Mouse (Mus musculus): Measurements from ENCODE around the gene Chat. TPM values are rescaled to one million over a fixed set of nuclear protein-coding genes. Genes with fewer than 3 reads are reported as not detected.

Chat gene
- polyA plus RNA-seq, 1 experiment from 2014 or later: 5.7 TPM

DNA sequence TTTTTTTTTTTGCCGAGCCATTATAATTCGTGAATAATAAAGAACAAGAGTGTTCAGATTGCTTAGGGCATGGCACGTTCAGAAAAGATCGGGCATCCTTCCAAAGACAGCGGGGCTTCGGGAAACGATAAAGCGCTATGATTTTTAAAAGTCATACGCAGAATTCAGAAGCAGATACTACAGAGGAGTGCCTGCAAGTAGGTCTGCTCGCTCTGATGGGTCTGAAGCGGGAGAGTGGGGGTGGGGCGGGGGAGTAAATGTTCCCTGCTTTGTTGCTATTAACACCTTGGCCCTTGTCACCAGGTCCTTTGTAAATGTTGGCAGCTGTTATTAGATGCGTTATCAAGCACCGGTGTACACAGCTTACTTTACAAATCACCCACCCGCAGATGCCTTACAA is 84.2 kb downstream of the Chat start:
- peaks cover 23% of the 10 kb centered on the region for H3K4me1 ChIP-seq
- no peaks in the 10 kb centered on the region for H3K36me3 ChIP-seq
- no peaks in the 10 kb centered on the region for H3K9me3 ChIP-seq (replicated peaks)
- no peak for ATAC-seq (ENCODE audit: low FRiP score)
- no peak overlapping the region for H3K4me3 ChIP-seq (replicated peaks)
- H3K27ac ChIP-seq (replicated peaks): no peak overlapping the region
- peaks cover 45% of the 10 kb centered on the region for H3K27me3 ChIP-seq (replicated peaks)
- WGBS: 46% methylated on average over 15 of the region's 15 CpGs
- H3K9ac ChIP-seq (replicated peaks): no peak overlapping the region
- peak overlapping the region; percentile 20 for H3K4me2 ChIP-seq

DNA sequence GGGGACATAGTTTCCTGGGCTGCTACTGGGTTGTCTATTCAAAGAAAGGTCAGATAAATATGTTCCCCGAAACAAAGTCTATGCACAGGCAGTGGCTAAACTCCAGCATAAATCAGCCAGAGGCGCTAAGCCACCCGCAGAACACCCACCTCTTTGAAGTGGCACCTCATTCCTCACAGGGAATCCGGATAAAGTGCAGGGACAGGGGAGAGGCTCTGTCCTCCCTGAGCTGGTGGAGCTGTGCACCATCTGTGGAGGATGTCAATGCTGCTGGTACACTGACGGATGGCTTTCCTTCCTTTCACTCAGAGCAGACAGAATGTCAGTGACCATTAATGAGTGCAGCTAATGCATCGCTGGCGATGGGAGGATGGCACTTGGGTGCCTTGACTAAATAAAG is 84.7 kb downstream of the Chat start:
- WGBS: 12% methylated on average over 7 of the region's 7 CpGs
- H3K27me3 ChIP-seq (replicated peaks): peaks cover 45% of the 10 kb centered on the region
- no peaks in the 10 kb centered on the region for H3K9me3 ChIP-seq (replicated peaks)
- H3K4me1 ChIP-seq: peaks cover 23% of the 10 kb centered on the region
- no peak overlapping the region for H3K4me3 ChIP-seq (replicated peaks)
- no peak overlapping the region for H3K27ac ChIP-seq (replicated peaks)
- H3K36me3 ChIP-seq: no peaks in the 10 kb centered on the region
- H3K9ac ChIP-seq (replicated peaks): no peak overlapping the region
- ATAC-seq (ENCODE audit: low FRiP score): no peak
- H3K4me2 ChIP-seq: peak overlapping the region; percentile 20

DNA sequence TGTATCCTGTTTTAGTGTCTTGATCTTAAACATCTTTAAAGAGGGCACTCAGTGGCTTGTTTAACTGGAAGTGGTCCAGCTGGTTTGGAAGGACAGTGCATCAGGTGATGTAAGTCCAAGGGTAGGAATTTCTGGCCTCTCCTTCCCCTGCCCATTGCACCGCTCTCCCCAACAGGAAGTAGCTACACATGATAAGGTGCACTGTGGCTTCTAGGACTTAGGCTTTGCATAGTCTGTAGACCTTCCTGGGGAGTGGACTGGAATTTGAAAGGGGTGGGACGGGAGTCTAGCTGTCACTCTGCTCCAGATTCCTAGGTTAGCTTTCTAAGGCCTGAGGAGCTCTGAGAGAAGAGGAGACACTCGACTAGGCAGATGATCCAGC is 85.7 kb downstream of the Chat start:
- ATAC-seq (ENCODE audit: low FRiP score): no peak
- Histone ChIP-seq H3K9ac (replicated peaks) (no peak overlapping the region), H3K4me1 (peaks cover 23% of the 10 kb centered on the region), H3K4me3 (replicated peaks) (no peak overlapping the region), H3K4me2 (no peak overlapping the region), H3K36me3 (no peaks in the 10 kb centered on the region), H3K9me3 (replicated peaks) (no peaks in the 10 kb centered on the region), H3K27me3 (replicated peaks) (peaks cover 45% of the 10 kb centered on the region), H3K27ac (replicated peaks) (no peak overlapping the region)
- WGBS: 36% methylated on average over 3 of the region's 3 CpGs

DNA sequence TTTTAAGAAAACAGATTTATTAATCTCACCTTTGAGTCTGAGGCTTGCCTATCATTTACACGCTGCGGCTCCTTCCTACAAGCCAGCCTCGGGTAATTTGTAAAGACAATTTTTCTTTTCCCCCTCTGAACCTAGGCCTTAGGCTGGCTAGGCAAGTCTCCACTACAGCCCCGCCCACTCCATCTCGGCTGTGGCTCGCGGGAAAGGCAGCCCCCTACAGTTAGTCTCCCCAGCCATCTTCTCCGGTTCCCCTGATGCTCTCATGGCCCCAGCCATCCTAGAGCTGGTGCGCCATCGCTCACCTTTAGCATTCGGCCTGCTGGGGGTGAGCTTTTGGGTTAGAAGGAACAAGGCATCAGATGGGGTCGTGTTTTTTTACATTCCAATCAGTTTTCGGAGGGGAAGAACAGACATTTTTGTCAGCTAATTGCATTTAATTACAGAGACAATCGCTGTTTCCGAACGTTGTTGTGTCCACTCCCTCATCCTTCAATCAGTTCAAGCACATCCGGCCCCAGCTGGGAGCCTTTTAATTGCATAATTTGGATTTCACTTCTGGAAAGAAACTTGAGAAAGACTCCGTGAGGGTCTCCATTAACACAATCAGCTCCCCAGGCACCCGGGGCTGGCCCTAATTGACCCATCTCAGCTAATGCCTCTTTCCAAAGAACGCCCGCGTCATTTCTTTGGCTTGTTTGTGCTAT is 86.2 kb downstream of the Chat start:
- no peak for ATAC-seq (ENCODE audit: low FRiP score)
- Histone ChIP-seq H3K9ac (replicated peaks) (no peak overlapping the region; the same call in 1 of the 2 replicates), H3K4me1 (peaks cover 23% of the 10 kb centered on the region), H3K27ac (replicated peaks) (no peak overlapping the region), H3K36me3 (no peaks in the 10 kb centered on the region), H3K9me3 (replicated peaks) (no peaks in the 10 kb centered on the region), H3K4me2 (peak overlapping the region; percentile 35), H3K27me3 (replicated peaks) (peaks cover 45% of the 10 kb centered on the region), H3K4me3 (replicated peaks) (no peak overlapping the region)
- 5% methylated on average over 22 of the region's 22 CpGs for WGBS

DNA sequence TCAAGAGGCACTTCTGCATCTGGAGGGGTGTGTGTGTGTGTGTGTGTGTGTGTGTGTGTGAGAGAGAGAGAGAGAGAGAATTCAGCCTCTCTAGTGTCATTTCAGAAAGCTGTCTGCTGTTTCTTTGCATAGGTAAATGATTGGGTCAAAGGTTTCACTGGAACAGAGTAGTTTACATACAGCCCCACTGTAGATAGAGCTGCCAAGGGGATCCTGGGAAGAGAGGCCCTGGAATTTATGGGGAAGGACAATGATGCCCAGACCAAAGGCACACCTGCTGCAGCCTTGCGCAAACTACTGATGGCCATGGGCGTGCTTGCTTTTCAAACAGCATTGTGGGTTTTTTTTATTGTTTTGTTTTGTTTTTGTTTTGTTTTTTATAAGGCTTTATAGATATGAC is 93.3 kb downstream of the Chat start:
- Histone ChIP-seq H3K36me3 (no peaks in the 10 kb centered on the region), H3K4me3 (replicated peaks) (no peak overlapping the region), H3K27me3 (replicated peaks) (peaks cover under 1% of the 10 kb centered on the region; the same call in 1 of the 2 replicates), H3K27ac (replicated peaks) (no peak overlapping the region), H3K9me3 (replicated peaks) (no peaks in the 10 kb centered on the region), H3K4me1 (no peaks in the 10 kb centered on the region), H3K9ac (replicated peaks) (no peak overlapping the region), H3K4me2 (no peak overlapping the region)
- 76% methylated on average over 2 of the region's 2 CpGs for WGBS
- no peak for ATAC-seq (ENCODE audit: low FRiP score)

DNA sequence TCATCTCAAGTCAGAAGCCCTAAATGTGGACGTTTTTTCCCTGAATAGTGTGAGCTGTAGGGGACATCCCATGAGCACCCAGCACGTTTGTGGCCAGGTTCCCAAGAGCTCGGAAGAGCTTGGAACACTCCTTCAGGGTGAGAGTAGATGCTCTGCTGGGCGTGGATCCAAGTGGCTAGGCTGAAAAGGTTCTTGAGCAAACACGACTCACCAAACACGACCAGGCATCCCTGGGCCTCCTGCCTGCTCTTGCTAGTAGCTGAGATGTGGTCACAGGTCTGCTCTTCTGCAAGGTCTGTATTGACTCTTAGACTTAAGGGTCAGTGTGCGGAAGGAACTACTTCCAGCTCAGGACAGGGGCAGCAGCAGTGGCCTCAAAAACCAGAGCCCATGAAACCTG is 96.0 kb downstream of the Chat start:
- H3K9me3 ChIP-seq (replicated peaks): no peaks in the 10 kb centered on the region
- ATAC-seq (ENCODE audit: low FRiP score): no peak
- H3K4me3 ChIP-seq (replicated peaks): no peak overlapping the region
- WGBS: 75% methylated on average over 7 of the region's 7 CpGs
- H3K4me2 ChIP-seq: no peak overlapping the region
- no peaks in the 10 kb centered on the region for H3K36me3 ChIP-seq
- no peak overlapping the region for H3K9ac ChIP-seq (replicated peaks)
- H3K27me3 ChIP-seq (replicated peaks): no peaks in the 10 kb centered on the region
- H3K4me1 ChIP-seq: no peaks in the 10 kb centered on the region
- H3K27ac ChIP-seq (replicated peaks): no peak overlapping the region

DNA sequence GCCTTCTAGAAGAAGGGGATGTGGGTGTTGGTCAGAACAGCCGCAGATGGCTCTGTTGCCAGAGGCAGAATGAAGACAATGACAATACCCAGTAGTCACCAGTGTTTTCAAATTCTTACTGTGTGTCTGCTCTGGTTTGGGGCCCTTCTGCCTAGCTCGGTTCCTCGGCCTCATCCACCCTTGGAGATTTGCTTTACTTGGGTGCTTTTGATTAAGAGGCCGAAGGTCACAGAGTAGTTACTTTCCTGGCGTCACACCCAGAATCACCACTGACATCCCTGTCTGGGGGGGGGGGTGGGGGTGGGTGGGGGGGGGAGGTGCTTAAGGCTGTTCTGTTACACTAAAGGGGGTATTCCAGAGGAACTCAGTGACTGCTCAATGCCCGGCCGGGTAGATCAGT is 101.4 kb downstream of the Chat start:
- H3K4me2 ChIP-seq: no peak overlapping the region
- no peak overlapping the region for H3K9ac ChIP-seq (replicated peaks)
- H3K4me3 ChIP-seq (replicated peaks): no peak overlapping the region
- no peak for ATAC-seq (ENCODE audit: low FRiP score)
- no peak overlapping the region for H3K27ac ChIP-seq (replicated peaks)
- H3K4me1 ChIP-seq: no peaks in the 10 kb centered on the region
- WGBS: 73% methylated on average over 7 of the region's 7 CpGs
- H3K9me3 ChIP-seq (replicated peaks): no peaks in the 10 kb centered on the region
- no peaks in the 10 kb centered on the region for H3K27me3 ChIP-seq (replicated peaks)
- H3K36me3 ChIP-seq: no peaks in the 10 kb centered on the region

Other genes starting within 250 kb of the Chat start
- gene Ogdhl, start 144.0 kb downstream of the Chat start, polyA plus RNA-seq (2015; fragmentation: Nextera tagmentation; extraction: Ambion mirVana): 19.1 and 21.7 TPM in 2 replicates
- gene 1700024G13Rik, start 77.6 kb downstream of the Chat start, polyA plus RNA-seq (2015; fragmentation: Nextera tagmentation; extraction: Ambion mirVana): 0.29 TPM in 1 of 2 replicates, not detected in the other
- gene Slc18a3, start 1.1 kb downstream of the Chat start, polyA plus RNA-seq (2015; fragmentation: Nextera tagmentation; extraction: Ambion mirVana): 36.4 and 42.7 TPM in 2 replicates
- gene Ercc6, start 47.5 kb upstream of the Chat start, polyA plus RNA-seq (2015; fragmentation: Nextera tagmentation; extraction: Ambion mirVana): 20.4 and 20.8 TPM in 2 replicates
- 112 and 125 TPM in 2 replicates for gene Prrxl1, start 133.4 kb upstream of the Chat start, polyA plus RNA-seq (2015; fragmentation: Nextera tagmentation; extraction: Ambion mirVana)
- 0.22 and 0.42 TPM in 2 replicates for gene 3425401B19Rik, start 219.3 kb upstream of the Chat start, polyA plus RNA-seq (2015; fragmentation: Nextera tagmentation; extraction: Ambion mirVana)